Mouse (Mus musculus) lung, postnatal 0 days (tissue): ENCODE data around the gene Casq1.

Experiments used
- CTCF ChIP-seq: IDR thresholded peaks from 2 replicates; pipeline ENCODE4 v1.5.1; 2016; ENCODE audit warnings: antibody characterized with exemption, mild to moderate bottlenecking
- EP300 ChIP-seq: IDR thresholded peaks from 2 replicates; pipeline ENCODE4 v1.6.1; 2016; ENCODE audit warnings: antibody characterized with exemption, mild to moderate bottlenecking, control low read depth

DNA sequence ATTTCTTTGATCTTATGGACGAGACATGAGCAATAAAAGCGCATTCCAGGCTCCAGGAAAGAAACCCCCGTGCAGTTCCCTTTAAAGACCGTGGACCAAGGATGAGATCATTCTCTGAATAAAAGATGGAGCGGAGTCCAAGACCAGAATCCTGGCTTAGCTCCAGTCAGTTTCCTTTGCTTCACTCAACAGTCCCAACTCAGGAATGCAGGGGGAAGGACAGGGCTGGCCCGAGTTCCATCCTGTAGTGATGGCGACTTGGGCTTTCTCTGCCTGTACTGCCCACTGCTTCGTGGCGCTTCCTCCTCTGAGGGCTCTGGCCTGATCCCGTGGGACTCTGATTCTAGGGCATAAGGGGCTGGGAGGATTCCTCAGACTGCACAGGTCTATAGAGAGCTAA, 746 bp upstream of the Casq1 start:
- no peak for TF ChIP-seq CTCF
- TF ChIP-seq EP300, result no peak
